Mouse (Mus musculus) heart, adult 8-10 months (tissue): ENCODE results near the gene Rnh1. TPM values are rescaled to one million over a fixed set of nuclear protein-coding genes. Genes with fewer than 3 reads are reported as not detected.
A peak's percentile ranks its signal among the peaks of the same experiment; 100 is the strongest.

Source experiments
- DNase-seq: peaks from one replicate; pipeline ENCODE4 v3.0.0; 2022; ENCODE audit warnings: low spot score
- total RNA-seq, 4 experiments: library from RNA; stranded (reverse); gene quantifications; 2 replicates each; pipeline ENCODE4 v1.2.4; 2022

Rnh1 gene
- total RNA-seq, 4 experiments from 2014 or later: 71.3 to 75.2 (median 72.9) TPM

- no peak for DNase-seq
Observed at GRCm38 (mm10) chr7:141164850-141165249, 7.8 kb downstream of the Rnh1 start.

GRCm38 (mm10) chr7:141164397-141164796 lies 8.3 kb downstream of the Rnh1 start:
- no peak for DNase-seq

GRCm38 (mm10) chr7:141155362-141155761 lies 17.3 kb downstream of the Rnh1 start:
- no peak for DNase-seq

- DNase-seq: no peak
Observed at GRCm38 (mm10) chr7:141148639-141149038, 24.0 kb downstream of the Rnh1 start.

GRCm38 (mm10) chr7:141147044-141147443 lies 25.6 kb downstream of the Rnh1 start:
- no peak for DNase-seq

GRCm38 (mm10) chr7:141146043-141146595 lies 26.5 kb downstream of the Rnh1 start:
- DNase-seq: no peak

GRCm38 (mm10) chr7:141145403-141145802 lies 27.3 kb downstream of the Rnh1 start:
- no peak for DNase-seq

- DNase-seq: no peak
Observed at GRCm38 (mm10) chr7:141144650-141145049, 28.0 kb downstream of the Rnh1 start.

GRCm38 (mm10) chr7:141143861-141144260 lies 28.8 kb downstream of the Rnh1 start:
- DNase-seq: no peak

GRCm38 (mm10) chr7:141143112-141143511 lies 29.5 kb downstream of the Rnh1 start:
- DNase-seq: no peak

GRCm38 (mm10) chr7:141141326-141141725 lies 31.3 kb downstream of the Rnh1 start:
- DNase-seq: no peak

GRCm38 (mm10) chr7:141131904-141132755 lies 40.5 kb downstream of the Rnh1 start:
- no peak for DNase-seq

GRCm38 (mm10) chr7:141131024-141131820 lies 41.4 kb downstream of the Rnh1 start:
- peak; percentile 76 for DNase-seq

- DNase-seq: no peak
Observed at GRCm38 (mm10) chr7:141123517-141123856, 49.2 kb downstream of the Rnh1 start.

GRCm38 (mm10) chr7:141122689-141123516 lies 49.8 kb downstream of the Rnh1 start:
- DNase-seq: peak; percentile 93

- DNase-seq: peak; percentile 57
Observed at GRCm38 (mm10) chr7:141122245-141122644, 50.4 kb downstream of the Rnh1 start, which contains the start of gene Ptdss2. TSS of gene Ptdss2 (plus strand) at chr7:141122382.

- no peak for DNase-seq
Observed at GRCm38 (mm10) chr7:141121051-141121531, 51.6 kb downstream of the Rnh1 start.

- DNase-seq: no peak
Observed at GRCm38 (mm10) chr7:141120605-141121004, 52.1 kb downstream of the Rnh1 start.

GRCm38 (mm10) chr7:141119487-141119886 lies 53.2 kb downstream of the Rnh1 start:
- no peak for DNase-seq

- no peak for DNase-seq
Observed at GRCm38 (mm10) chr7:141117636-141118035, 55.0 kb downstream of the Rnh1 start, which contains the start of gene Ano9. TSS of gene Ano9 (minus strand) at chr7:141117806.

- no peak for DNase-seq
Observed at GRCm38 (mm10) chr7:141115874-141116273, 56.8 kb downstream of the Rnh1 start.
